Mouse (Mus musculus) forebrain, postnatal 0 days (tissue): ENCODE data around the gene Hrh2. TPM values are rescaled to one million over a fixed set of nuclear protein-coding genes. Genes with fewer than 3 reads are reported as not detected.

Source experiments
- ATAC-seq: fragments of 200-750 bp; cut with Nextera tagmentation; 2 replicates; pipeline ENCODE4 v1.8.0; 2017; ENCODE audit warnings: mild to moderate bottlenecking, moderate library complexity
- DNase-seq: peaks from one replicate; pipeline ENCODE4 v3.0.0-alpha.2; 2015
- H3K27ac ChIP-seq: fragments of 300-500 bp; sonication (generic); 2 replicates; pipeline ENCODE4 v1.5.1; 2014; ENCODE audit warnings: low read depth, mild to moderate bottlenecking, antibody characterized with exemption, low read length, moderate library complexity, mixed read lengths
- H3K27me3 ChIP-seq: fragments of 300-500 bp; sonication (generic); 2 replicates; pipeline ENCODE4 v1.6.1; 2014; ENCODE audit warnings: mild to moderate bottlenecking, low read length, mixed read lengths; ENCODE audit not compliant: insufficient read depth
- H3K36me3 ChIP-seq: fragments of 300-500 bp; sonication (generic); 2 replicates; pipeline ENCODE4 v1.6.1; 2014; ENCODE audit warnings: mild to moderate bottlenecking, moderate library complexity; ENCODE audit not compliant: insufficient read depth
- H3K4me1 ChIP-seq: fragments of 300-500 bp; sonication (generic); 2 replicates; pipeline ENCODE4 v1.6.1; 2014; ENCODE audit warnings: antibody characterized with exemption; ENCODE audit not compliant: insufficient read depth
- H3K4me2 ChIP-seq: fragments of 300-500 bp; sonication (generic); 2 replicates; pipeline ENCODE4 v1.6.1; 2014; ENCODE audit warnings: low read depth, mild to moderate bottlenecking, moderate library complexity
- H3K4me3 ChIP-seq: fragments of 300-500 bp; sonication (generic); 2 replicates; pipeline ENCODE4 v1.5.1; 2014; ENCODE audit warnings: low read depth, low read length, mixed read lengths
- H3K9ac ChIP-seq: fragments of 300-500 bp; sonication (generic); 2 replicates; pipeline ENCODE4 v1.6.1; 2014; ENCODE audit warnings: mild to moderate bottlenecking
- H3K9me3 ChIP-seq: fragments of 300-500 bp; sonication (generic); 2 replicates; pipeline ENCODE4 v1.6.1; 2016; ENCODE audit warnings: low read length
- CTCF ChIP-seq: sonication (generic); IDR thresholded peaks from 2 replicates; pipeline ENCODE4 v1.5.1; 2016; ENCODE audit warnings: antibody characterized with exemption, control low read depth, low read depth
- WGBS: fragments of 180-500 bp; shearing (Covaris S2); extraction: QIAGEN DNeasy Blood & Tissue Kit; methylation state at CpG from one replicate; pipeline ENCODE4 v1.1.7; 2014; 5-methylcytosine and 5-hydroxymethylcytosine counted together
- polyA plus RNA-seq: library from polyadenylated mRNA; unstranded; fragments of >200 nt; fragmentation: Nextera tagmentation; extraction: Ambion mirVana; gene quantifications from 2 replicates; pipeline ENCODE4 v1.2.1, GENCODE M21; 2015
- total RNA-seq: library from RNA; depleted of rRNA; stranded (reverse); fragments of >200 nt; gene quantifications from 2 replicates; pipeline ENCODE4 v1.2.3, GENCODE M21; 2014

Gene Hrh2
- total and polyA plus RNA-seq, 2 experiments from 2014 or later = 1.3 to 2.5 TPM

DNA sequence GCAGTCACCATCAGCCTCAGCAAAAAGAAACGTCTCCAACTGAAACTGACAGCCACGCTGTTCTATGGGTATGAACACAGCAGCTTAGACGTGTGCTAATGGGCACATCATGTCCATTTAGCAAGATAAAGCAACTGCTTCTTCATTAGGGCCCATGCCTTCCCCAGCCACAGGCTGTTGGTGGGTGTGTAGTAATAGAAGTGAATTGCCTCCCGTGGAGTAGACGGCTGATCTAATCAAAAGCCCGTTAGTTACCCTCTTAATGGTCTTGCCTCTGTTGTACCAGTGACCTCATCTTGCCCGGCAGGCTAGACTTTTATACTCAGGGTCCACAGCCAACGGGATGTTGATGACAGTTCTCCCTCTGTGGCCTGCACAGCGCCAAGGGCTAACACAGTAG lies 7.1 kb downstream of the Hrh2 start:
- ATAC-seq (no peak), DNase-seq (no peak)
- Histone ChIP-seq H3K9me3 (no peaks in the 10 kb centered on the region), H3K4me3 (no peak overlapping the region), H3K27ac (no peak overlapping the region), H3K4me2 (no peak overlapping the region), H3K27me3 (no peaks in the 10 kb centered on the region), H3K4me1 (no peaks in the 10 kb centered on the region), H3K9ac (no peak overlapping the region), H3K36me3 (no peaks in the 10 kb centered on the region)
- TF ChIP-seq CTCF = no peak
- 19% methylated on average over 9 of the region's 9 CpGs for WGBS

DNA sequence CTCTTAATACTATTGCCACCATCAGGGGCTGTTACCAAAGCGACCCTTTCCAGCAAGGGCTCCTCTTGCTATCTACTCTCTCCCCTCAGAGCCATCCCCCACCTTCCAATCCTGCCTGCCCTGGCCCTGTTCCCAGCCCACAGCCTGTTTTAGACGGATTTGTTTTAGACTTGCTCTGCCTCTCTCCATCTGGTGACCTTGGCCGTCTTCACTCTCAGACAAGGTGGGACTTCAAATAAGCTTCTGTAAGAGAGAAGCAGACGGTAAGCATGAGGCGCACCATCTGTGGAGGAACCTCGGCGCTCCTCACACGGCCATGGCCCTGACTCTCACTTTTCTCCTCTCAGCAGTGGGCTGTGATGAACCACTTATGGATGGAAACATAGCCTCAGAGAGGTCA lies 10.5 kb downstream of the Hrh2 start:
- Histone ChIP-seq H3K9me3 (no peaks in the 10 kb centered on the region), H3K4me1 (no peaks in the 10 kb centered on the region), H3K27ac (no peak overlapping the region), H3K4me2 (no peak overlapping the region), H3K36me3 (no peaks in the 10 kb centered on the region), H3K4me3 (no peak overlapping the region), H3K27me3 (no peaks in the 10 kb centered on the region), H3K9ac (no peak overlapping the region)
- peak; percentile 73 for ATAC-seq
- 64% methylated on average over 8 of the region's 8 CpGs for WGBS
- peak; percentile 31 for DNase-seq
- no peak for TF ChIP-seq CTCF

DNA sequence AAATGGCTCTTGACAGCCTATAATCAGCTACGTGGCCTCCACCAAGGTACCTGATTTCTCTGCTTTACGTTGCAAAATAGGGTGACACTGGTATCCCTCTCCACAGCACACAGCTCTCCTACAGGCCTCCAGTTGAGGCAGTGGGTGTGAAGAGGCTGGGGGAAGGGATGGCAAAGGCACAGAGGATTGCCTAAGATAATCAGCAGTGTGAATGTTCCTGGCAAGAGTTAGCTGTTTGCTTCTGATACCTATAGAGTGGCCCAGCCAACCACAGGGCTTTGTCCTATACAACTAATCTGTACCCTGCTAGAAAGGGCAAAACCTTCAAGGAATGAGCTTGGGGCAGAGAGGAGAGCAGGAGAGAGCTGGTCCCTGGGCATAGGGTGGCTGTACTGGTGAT lies 11.5 kb downstream of the Hrh2 start:
- H3K4me2 ChIP-seq = no peak overlapping the region
- no peaks in the 10 kb centered on the region for H3K27me3 ChIP-seq
- no peak overlapping the region for H3K4me3 ChIP-seq
- no peak for ATAC-seq
- WGBS = 78% methylated on average over 2 of the region's 2 CpGs
- DNase-seq = no peak
- TF ChIP-seq CTCF = no peak
- no peaks in the 10 kb centered on the region for H3K36me3 ChIP-seq
- H3K9ac ChIP-seq = no peak overlapping the region
- H3K4me1 ChIP-seq = no peaks in the 10 kb centered on the region
- no peaks in the 10 kb centered on the region for H3K9me3 ChIP-seq
- H3K27ac ChIP-seq = no peak overlapping the region

DNA sequence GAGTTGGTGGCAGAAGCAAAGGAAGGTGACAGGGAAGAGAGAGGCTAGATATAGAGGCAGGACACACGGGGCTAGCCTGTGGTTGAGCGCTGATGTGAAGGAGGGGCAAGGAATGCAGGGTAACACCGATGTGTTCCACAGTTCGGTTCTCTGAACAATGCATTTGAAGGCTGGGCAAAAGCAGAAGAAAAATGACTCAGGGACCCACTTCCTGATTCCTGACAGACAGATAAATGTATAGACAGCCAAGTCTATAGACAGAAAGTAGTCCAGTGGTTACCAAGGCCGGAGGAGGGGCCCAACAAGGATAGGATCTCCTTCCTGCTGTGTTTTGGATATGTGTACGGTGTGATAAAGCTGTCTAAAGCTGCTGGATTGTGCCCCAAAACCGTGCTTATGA lies 13.3 kb downstream of the Hrh2 start:
- Histone ChIP-seq H3K36me3 (no peaks in the 10 kb centered on the region), H3K4me1 (no peaks in the 10 kb centered on the region)
- TF ChIP-seq CTCF = no peak

DNA sequence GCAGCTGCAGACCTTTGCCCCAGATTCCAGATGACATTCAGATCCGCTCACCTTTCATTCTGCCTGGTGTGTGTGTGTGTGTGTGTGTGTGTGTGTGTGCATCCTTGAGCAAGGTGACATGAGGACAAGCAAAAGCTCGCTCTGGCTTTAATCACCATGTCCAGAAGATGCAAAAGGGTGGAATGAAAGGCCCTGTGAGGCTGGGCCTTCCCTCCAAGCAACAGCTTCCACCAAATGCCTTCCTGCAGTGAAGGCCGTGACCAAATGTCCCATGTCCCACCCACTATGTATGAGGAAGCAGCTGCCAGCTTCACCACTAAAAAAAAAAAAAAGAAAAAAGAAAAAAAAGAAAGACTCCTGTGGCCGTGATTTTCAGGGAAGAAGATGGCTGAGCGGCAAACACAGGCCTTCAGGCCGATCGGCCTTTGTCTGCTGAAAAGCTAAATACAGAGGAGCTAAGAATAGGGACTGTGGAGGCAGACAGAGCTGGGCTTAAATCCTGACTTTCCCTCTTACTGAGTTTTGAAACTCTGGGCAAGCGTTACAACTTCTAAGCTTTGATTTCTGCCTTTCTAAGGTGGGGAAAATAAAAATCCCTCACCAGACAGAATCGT lies 14.3 kb downstream of the Hrh2 start:
- Histone ChIP-seq H3K4me3 (no peak overlapping the region), H3K27ac (no peak overlapping the region), H3K27me3 (no peaks in the 10 kb centered on the region), H3K9ac (no peak overlapping the region), H3K4me1 (no peaks in the 10 kb centered on the region), H3K36me3 (no peaks in the 10 kb centered on the region), H3K4me2 (no peak overlapping the region), H3K9me3 (no peaks in the 10 kb centered on the region)
- ATAC-seq (no peak), DNase-seq (no peak)
- 57% methylated on average over 9 of the region's 9 CpGs for WGBS
- no peak for TF ChIP-seq CTCF

More for the DNA sequence above, 13.3 kb downstream of the Hrh2 start:
- Histone ChIP-seq H3K4me3 (no peak overlapping the region), H3K27ac (no peak overlapping the region), H3K27me3 (no peaks in the 10 kb centered on the region), H3K9me3 (no peaks in the 10 kb centered on the region), H3K4me2 (no peak overlapping the region), H3K9ac (no peak overlapping the region)
- whole genome bisulfite sequencing = 83% methylated on average over 7 of the region's 7 CpGs
- DNase-seq = no peak
- ATAC-seq = no peak

DNA sequence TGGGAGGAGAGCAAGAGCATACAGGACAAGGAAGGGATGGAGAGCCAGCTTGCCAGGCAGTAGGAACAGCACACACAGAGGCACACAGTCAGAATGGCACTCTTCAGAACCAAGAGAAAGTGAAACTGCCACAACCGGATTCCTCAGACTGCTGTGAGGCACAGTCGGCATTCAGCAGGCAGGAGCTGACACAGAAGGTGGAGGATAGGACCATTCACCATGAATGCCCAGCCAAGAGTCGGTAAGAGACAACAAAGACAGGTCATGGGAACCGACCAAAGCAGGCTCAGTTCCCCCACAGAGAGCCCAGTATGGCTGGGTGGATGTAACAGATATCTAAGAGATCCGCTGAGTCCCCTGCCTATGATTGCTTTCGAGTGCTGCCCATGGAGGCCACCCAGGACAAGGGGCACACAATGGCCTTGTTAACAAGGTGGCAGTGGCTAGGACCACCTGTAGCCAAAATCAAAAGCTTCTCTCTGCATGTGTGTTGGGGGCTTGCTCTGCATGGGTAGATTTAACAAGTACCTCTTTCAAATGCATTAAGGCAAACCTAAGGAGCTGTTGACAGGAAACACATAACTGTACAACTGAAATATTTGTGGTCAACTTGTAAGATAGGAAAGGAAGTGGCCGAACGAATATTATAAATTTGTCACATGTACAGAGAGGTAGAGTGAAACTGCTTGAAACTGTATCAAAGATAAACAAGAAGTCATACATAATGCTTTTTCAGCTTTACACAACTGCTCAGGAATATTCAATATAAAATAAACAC lies 17.7 kb downstream of the Hrh2 start:
- Histone ChIP-seq H3K4me3 (no peak overlapping the region), H3K9me3 (no peaks in the 10 kb centered on the region), H3K9ac (no peak overlapping the region), H3K4me2 (no peak overlapping the region), H3K36me3 (no peaks in the 10 kb centered on the region), H3K4me1 (0 out of 2 replicates have a peak, but pooled peaks cover 7% of the 10 kb centered on the region), H3K27me3 (no peaks in the 10 kb centered on the region), H3K27ac (no peak overlapping the region)
- no peak for ATAC-seq
- WGBS = 53% methylated on average over 8 of the region's 8 CpGs
- no peak for DNase-seq
- no peak for TF ChIP-seq CTCF
